Mouse (Mus musculus) lung, postnatal 0 days (tissue): ENCODE measurements around the gene Cfap157. TPM values are rescaled to one million over a fixed set of nuclear protein-coding genes. Genes with fewer than 3 reads are reported as not detected.

ENCODE experiments used
- ATAC-seq: fragments of 200-750 bp; cut with Nextera tagmentation; 2 replicates; pipeline ENCODE4 v1.8.0; 2017; ENCODE audit warnings: moderate library complexity
- DNase-seq: peaks from one replicate; pipeline ENCODE4 v3.0.0-alpha.2; 2016; ENCODE audit warnings: low spot score
- H3K27ac ChIP-seq: fragments of 300-500 bp; sonication (generic); 2 replicates; pipeline ENCODE4 v1.5.1; 2014; ENCODE audit warnings: antibody characterized with exemption, mild to moderate bottlenecking, low read length, mixed read lengths
- H3K27me3 ChIP-seq: fragments of 300-500 bp; sonication (generic); replicated peaks from 2 replicates; pipeline ENCODE4 v1.6.1; 2014; ENCODE audit warnings: low read length, mixed read lengths; ENCODE audit not compliant: insufficient read depth
- H3K36me3 ChIP-seq: fragments of 300-500 bp; sonication (generic); 2 replicates; pipeline ENCODE4 v1.6.1; 2014; ENCODE audit warnings: low read length, mixed read lengths; ENCODE audit not compliant: insufficient read depth
- H3K4me1 ChIP-seq: fragments of 300-500 bp; sonication (generic); 2 replicates; pipeline ENCODE4 v1.6.1; 2014; ENCODE audit warnings: antibody characterized with exemption, low read depth, low read length, mixed read lengths; ENCODE audit not compliant: insufficient read depth
- H3K4me2 ChIP-seq: fragments of 300-500 bp; sonication (generic); replicated peaks from 2 replicates; pipeline ENCODE4 v1.6.1; 2014; ENCODE audit warnings: low read depth, mild to moderate bottlenecking, low read length, moderate library complexity, mixed read lengths
- H3K4me3 ChIP-seq: fragments of 300-500 bp; sonication (generic); 2 replicates; pipeline ENCODE4 v1.5.1; 2014; ENCODE audit warnings: low read depth, low read length
- H3K9ac ChIP-seq: fragments of 300-500 bp; sonication (generic); replicated peaks from 2 replicates; pipeline ENCODE4 v1.6.1; 2014; ENCODE audit warnings: low read depth, mild to moderate bottlenecking
- H3K9me3 ChIP-seq: fragments of 300-500 bp; sonication (generic); 2 replicates; pipeline ENCODE4 v1.6.1; 2016; ENCODE audit warnings: low read length, mixed read lengths
- CTCF ChIP-seq: IDR thresholded peaks from 2 replicates; pipeline ENCODE4 v1.5.1; 2016; ENCODE audit warnings: antibody characterized with exemption, mild to moderate bottlenecking
- EP300 ChIP-seq: IDR thresholded peaks from 2 replicates; pipeline ENCODE4 v1.6.1; 2016; ENCODE audit warnings: antibody characterized with exemption, mild to moderate bottlenecking, control low read depth
- WGBS: fragments of 180-500 bp; shearing (Covaris S2); extraction: QIAGEN DNeasy Blood & Tissue Kit; methylation state at CpG from one replicate; pipeline ENCODE4 v1.1.7; 2014; 5-methylcytosine and 5-hydroxymethylcytosine counted together
- polyA plus RNA-seq: library from polyadenylated mRNA; unstranded; fragments of >200 nt; fragmentation: Nextera tagmentation; extraction: Ambion mirVana; gene quantifications from 2 replicates; pipeline ENCODE4 v1.2.1, GENCODE M21; 2015

Gene Cfap157
- polyA plus RNA-seq, 1 experiment from 2014 or later: 2.2 TPM

- TF ChIP-seq EP300 (no peak), CTCF (no peak)
- peaks cover 8% of the 10 kb centered on the region; the same call in 1 of the 2 replicates for H3K36me3 ChIP-seq
- no peaks in the 10 kb centered on the region for H3K27me3 ChIP-seq
- H3K9me3 ChIP-seq: no peaks in the 10 kb centered on the region
- no peaks in the 10 kb centered on the region for H3K4me1 ChIP-seq
- no peak overlapping the region for H3K27ac ChIP-seq
- no peak overlapping the region for H3K9ac ChIP-seq
- 82% methylated on average over 16 of the region's 16 CpGs for WGBS
- DNase-seq (no peak), ATAC-seq (no peak)
- no peak overlapping the region for H3K4me2 ChIP-seq
- H3K4me3 ChIP-seq: no peak overlapping the region
Observed at GRCm38 (mm10) chr2:32749082-32749481, 35.1 kb downstream of the Cfap157 start.

GRCm38 (mm10) chr2:32744272-32744982 is 39.8 kb downstream of the Cfap157 start:
- Histone ChIP-seq H3K27me3 (no peaks in the 10 kb centered on the region), H3K4me1 (peaks cover 9% of the 10 kb centered on the region; the same call in 1 of the 2 replicates), H3K9ac (no peak overlapping the region), H3K9me3 (no peaks in the 10 kb centered on the region), H3K4me2 (no peak overlapping the region), H3K36me3 (0 out of 2 replicates have a peak, but pooled peaks cover 5% of the 10 kb centered on the region), H3K4me3 (no peak overlapping the region), H3K27ac (no peak overlapping the region)
- no peak for ATAC-seq
- TF ChIP-seq EP300: no peak
- no peak for TF ChIP-seq CTCF
- WGBS: 57% methylated on average over 15 of the region's 15 CpGs
- no peak for DNase-seq

- H3K4me2 ChIP-seq: no peak overlapping the region
- peaks cover 9% of the 10 kb centered on the region; the same call in 1 of the 2 replicates for H3K4me1 ChIP-seq
- peak; percentile 3; the same call in 1 of the 2 replicates for ATAC-seq
- DNase-seq: no peak
- no peaks in the 10 kb centered on the region for H3K9me3 ChIP-seq
- no peak overlapping the region for H3K27ac ChIP-seq
- H3K4me3 ChIP-seq: no peak overlapping the region
- no peaks in the 10 kb centered on the region for H3K36me3 ChIP-seq
- TF ChIP-seq CTCF (no peak), EP300 (no peak)
- H3K9ac ChIP-seq: no peak overlapping the region
- whole genome bisulfite sequencing: 28% methylated on average over 16 of the region's 18 CpGs
- no peaks in the 10 kb centered on the region for H3K27me3 ChIP-seq
Observed at GRCm38 (mm10) chr2:32742173-32742531, 42.1 kb downstream of the Cfap157 start.

- no peak for TF ChIP-seq EP300
- no peak for TF ChIP-seq CTCF
- DNase-seq: peak; percentile 62
- WGBS: 18% methylated on average over 46 of the region's 58 CpGs
Observed at GRCm38 (mm10) chr2:32741273-32742172, 42.7 kb downstream of the Cfap157 start.

GRCm38 (mm10) chr2:32740916-32741272 is 43.3 kb downstream of the Cfap157 start, which contains the start of gene 6330409D20Rik:
Gene 6330409D20Rik, minus strand, starts transcription at chr2:32741016.
- no peak for DNase-seq
- peak; percentile 0; the same call in 1 of the 2 replicates for ATAC-seq
- peak within 1 kb of the TSS; percentile 61 for H3K4me2 ChIP-seq
- no peaks in the 10 kb centered on the region for H3K9me3 ChIP-seq
- no peaks in the 10 kb centered on the region for H3K36me3 ChIP-seq
- peaks cover 9% of the 10 kb centered on the region; the same call in 1 of the 2 replicates for H3K4me1 ChIP-seq
- H3K27me3 ChIP-seq: no peaks in the 10 kb centered on the region
- 18% methylated on average over 11 of the region's 11 CpGs for WGBS
- H3K4me3 ChIP-seq: peak within 1 kb of the TSS; percentile 26
- H3K9ac ChIP-seq: no peak within 1 kb of the TSS
- TF ChIP-seq EP300: no peak
- H3K27ac ChIP-seq: peak within 1 kb of the TSS; percentile 1; the same call in 1 of the 2 replicates

More at GRCm38 (mm10) chr2:32741273-32742172, 42.7 kb downstream of the Cfap157 start:
- H3K9ac ChIP-seq: no peak overlapping the region
- peak; percentile 70 for ATAC-seq
- no peaks in the 10 kb centered on the region for H3K9me3 ChIP-seq
- no peaks in the 10 kb centered on the region for H3K36me3 ChIP-seq
- no peaks in the 10 kb centered on the region for H3K27me3 ChIP-seq
- peaks cover 9% of the 10 kb centered on the region; the same call in 1 of the 2 replicates for H3K4me1 ChIP-seq
- peak overlapping the region; percentile 61 for H3K4me2 ChIP-seq
- peak overlapping the region; percentile 1; the same call in 1 of the 2 replicates for H3K27ac ChIP-seq
- peak overlapping the region; percentile 26 for H3K4me3 ChIP-seq

GRCm38 (mm10) chr2:32739311-32739710 is 44.9 kb downstream of the Cfap157 start:
- 53% methylated on average over 4 of the region's 4 CpGs for WGBS
- TF ChIP-seq CTCF: no peak
- TF ChIP-seq EP300: no peak
- DNase-seq: no peak
- Histone ChIP-seq H3K27ac (no peak overlapping the region), H3K27me3 (no peaks in the 10 kb centered on the region), H3K9me3 (no peaks in the 10 kb centered on the region), H3K4me2 (no peak overlapping the region), H3K9ac (no peak overlapping the region), H3K4me1 (peaks cover 9% of the 10 kb centered on the region; the same call in 1 of the 2 replicates), H3K36me3 (no peaks in the 10 kb centered on the region), H3K4me3 (no peak overlapping the region)
- ATAC-seq: no peak
